Mouse (Mus musculus): Measurements from ENCODE around the gene Lrrc9. TPM values are rescaled to one million over a fixed set of nuclear protein-coding genes. Genes with fewer than 3 reads are reported as not detected.
A peak's percentile ranks its signal among the peaks of the same experiment; 100 is the strongest.

The Lrrc9 gene
- polyA plus RNA-seq, 1 experiment from 2014 or later: 4.8 TPM

DNA sequence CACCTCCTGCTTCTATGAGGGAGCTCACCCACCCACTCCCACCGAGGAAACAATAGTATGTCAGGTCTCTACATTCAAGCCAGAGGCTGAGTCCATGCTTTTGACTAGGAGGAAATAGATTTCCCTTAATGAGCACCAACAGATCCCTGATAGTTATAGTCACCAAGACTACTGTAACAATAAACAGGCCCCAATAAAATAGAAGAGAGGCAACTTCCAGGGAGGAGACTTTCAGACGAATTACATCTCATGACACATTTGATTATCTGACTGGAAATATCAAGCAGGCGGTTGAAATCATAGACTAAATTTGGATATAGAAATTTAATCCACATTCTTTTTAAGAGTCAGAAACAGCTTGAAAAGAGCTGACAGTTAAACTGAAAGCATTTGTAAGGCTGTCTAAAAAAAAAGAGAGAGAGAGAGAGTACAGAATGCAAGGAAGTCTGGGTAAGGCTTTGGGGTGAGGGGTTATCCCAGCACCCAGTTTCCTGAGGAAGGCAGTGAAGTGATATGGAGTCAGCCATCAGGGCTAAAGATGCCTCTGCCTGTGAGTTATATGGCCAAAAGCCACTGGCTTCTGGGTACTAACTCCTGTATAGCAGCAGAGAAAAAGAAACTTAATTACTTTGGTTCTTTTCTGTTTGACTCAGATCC, 49.5 kb downstream of the Lrrc9 start:
- no peak overlapping the region for H3K4me2 ChIP-seq (ENCODE audit: low read length)
- no peak overlapping the region for H3K27ac ChIP-seq (ENCODE audit: low read length)
- no peaks in the 10 kb centered on the region for H3K4me1 ChIP-seq (ENCODE audit: control insufficient read depth, insufficient read depth, low read length)
- no peak overlapping the region for H3K9ac ChIP-seq (ENCODE audit: low read depth, low read length)
- H3K4me3 ChIP-seq (ENCODE audit: low read depth, low read length): no peak overlapping the region
- WGBS: 83% methylated on average over 3 of the region's 3 CpGs
- H3K27me3 ChIP-seq (ENCODE audit: control insufficient read depth, insufficient read depth, low read depth, low read length): no peaks in the 10 kb centered on the region
- ATAC-seq: no peak
- H3K36me3 ChIP-seq (ENCODE audit: control insufficient read depth, insufficient read depth, low read length): no peaks in the 10 kb centered on the region
- no peaks in the 10 kb centered on the region for H3K9me3 ChIP-seq (replicated peaks; ENCODE audit: control insufficient read depth, low read length, poor library complexity, severe bottlenecking)

GRCm38 (mm10) chr12:72496866-72497600, 55.4 kb downstream of the Lrrc9 start:
- Histone ChIP-seq H3K27me3 (ENCODE audit: control insufficient read depth, insufficient read depth, low read depth, low read length) (no peaks in the 10 kb centered on the region), H3K36me3 (ENCODE audit: control insufficient read depth, insufficient read depth, low read length) (no peaks in the 10 kb centered on the region), H3K9ac (ENCODE audit: low read depth, low read length) (no peak overlapping the region), H3K4me3 (ENCODE audit: low read depth, low read length) (no peak overlapping the region), H3K4me2 (ENCODE audit: low read length) (no peak overlapping the region), H3K27ac (ENCODE audit: low read length) (no peak overlapping the region), H3K4me1 (ENCODE audit: control insufficient read depth, insufficient read depth, low read length) (no peaks in the 10 kb centered on the region), H3K9me3 (replicated peaks; ENCODE audit: control insufficient read depth, low read length, poor library complexity, severe bottlenecking) (no peaks in the 10 kb centered on the region)
- no peak for ATAC-seq
- WGBS: 46% methylated on average over 12 of the region's 12 CpGs

DNA sequence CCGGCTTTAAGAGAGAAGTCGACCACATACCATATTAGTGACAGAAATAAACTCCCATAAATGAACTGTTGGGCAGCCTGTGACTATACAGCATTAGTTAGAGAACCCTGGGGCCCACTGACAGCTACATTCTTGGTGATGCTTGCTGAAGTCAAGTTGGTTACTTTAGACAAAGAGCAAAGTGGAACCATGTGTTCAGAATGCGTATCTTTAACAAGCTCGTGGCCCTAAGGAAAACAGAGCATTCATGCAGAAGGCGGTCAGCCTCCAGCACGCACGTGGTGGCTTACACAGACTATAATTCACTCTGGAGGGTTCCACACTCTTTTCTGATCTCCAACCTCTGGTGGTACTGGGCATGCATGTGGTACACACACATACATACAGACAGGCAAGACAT, 67.9 kb downstream of the Lrrc9 start:
- WGBS: 81% methylated on average over 7 of the region's 7 CpGs
- no peak overlapping the region for H3K4me2 ChIP-seq (ENCODE audit: low read length)
- no peaks in the 10 kb centered on the region for H3K36me3 ChIP-seq (ENCODE audit: control insufficient read depth, insufficient read depth, low read length)
- no peaks in the 10 kb centered on the region for H3K27me3 ChIP-seq (ENCODE audit: control insufficient read depth, insufficient read depth, low read depth, low read length)
- no peak overlapping the region for H3K9ac ChIP-seq (ENCODE audit: low read depth, low read length)
- H3K27ac ChIP-seq (ENCODE audit: low read length): no peak overlapping the region
- no peaks in the 10 kb centered on the region for H3K9me3 ChIP-seq (replicated peaks; ENCODE audit: control insufficient read depth, low read length, poor library complexity, severe bottlenecking)
- H3K4me1 ChIP-seq (ENCODE audit: control insufficient read depth, insufficient read depth, low read length): no peaks in the 10 kb centered on the region
- H3K4me3 ChIP-seq (ENCODE audit: low read depth, low read length): no peak overlapping the region
- no peak for ATAC-seq

GRCm38 (mm10) chr12:72515446-72515845, 73.8 kb downstream of the Lrrc9 start:
- H3K36me3 ChIP-seq (ENCODE audit: control insufficient read depth, insufficient read depth, low read length): no peaks in the 10 kb centered on the region
- no peaks in the 10 kb centered on the region for H3K27me3 ChIP-seq (ENCODE audit: control insufficient read depth, insufficient read depth, low read depth, low read length)
- peaks cover 3% of the 10 kb centered on the region; the same call in 1 of the 2 replicates for H3K4me1 ChIP-seq (ENCODE audit: control insufficient read depth, insufficient read depth, low read length)
- H3K4me3 ChIP-seq (ENCODE audit: low read depth, low read length): no peak overlapping the region
- H3K4me2 ChIP-seq (ENCODE audit: low read length): no peak overlapping the region
- H3K27ac ChIP-seq (ENCODE audit: low read length): no peak overlapping the region
- H3K9ac ChIP-seq (ENCODE audit: low read depth, low read length): no peak overlapping the region
- no peak for ATAC-seq
- no peaks in the 10 kb centered on the region for H3K9me3 ChIP-seq (replicated peaks; ENCODE audit: control insufficient read depth, low read length, poor library complexity, severe bottlenecking)
- 51% methylated on average over 3 of the region's 3 CpGs for WGBS

- Histone ChIP-seq H3K4me2 (ENCODE audit: low read length) (peak overlapping the region; percentile 37), H3K9me3 (replicated peaks; ENCODE audit: control insufficient read depth, low read length, poor library complexity, severe bottlenecking) (no peaks in the 10 kb centered on the region), H3K4me1 (ENCODE audit: control insufficient read depth, insufficient read depth, low read length) (peaks cover 3% of the 10 kb centered on the region; the same call in 1 of the 2 replicates), H3K9ac (ENCODE audit: low read depth, low read length) (no peak overlapping the region), H3K27me3 (ENCODE audit: control insufficient read depth, insufficient read depth, low read depth, low read length) (no peaks in the 10 kb centered on the region), H3K36me3 (ENCODE audit: control insufficient read depth, insufficient read depth, low read length) (no peaks in the 10 kb centered on the region), H3K4me3 (ENCODE audit: low read depth, low read length) (no peak overlapping the region), H3K27ac (ENCODE audit: low read length) (no peak overlapping the region)
- WGBS: 34% methylated on average over 12 of the region's 12 CpGs
- no peak for ATAC-seq
Measured at GRCm38 (mm10) chr12:72518114-72518728, 76.6 kb downstream of the Lrrc9 start.

DNA sequence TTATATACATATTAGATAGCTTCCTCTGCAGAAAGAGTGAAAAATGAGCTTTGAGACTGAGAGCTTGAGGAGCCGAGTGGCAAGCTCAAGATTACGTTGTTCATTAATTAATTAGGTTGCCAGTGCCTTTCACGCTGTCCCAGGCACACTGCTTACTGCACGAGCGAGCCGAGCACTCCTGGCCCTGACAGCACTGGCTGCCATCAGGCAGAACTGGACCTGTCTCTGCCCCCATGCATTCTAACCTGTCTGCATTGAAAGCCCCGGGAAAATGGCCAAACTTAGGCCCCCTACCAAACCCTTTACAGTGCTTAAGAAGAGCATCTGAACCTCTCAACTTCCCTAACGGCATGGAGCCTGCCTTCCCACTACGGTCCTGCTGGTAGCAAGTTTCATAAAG, 77.7 kb downstream of the Lrrc9 start:
- H3K9ac ChIP-seq (ENCODE audit: low read depth, low read length): no peak overlapping the region
- H3K27ac ChIP-seq (ENCODE audit: low read length): no peak overlapping the region
- no peak overlapping the region for H3K4me2 ChIP-seq (ENCODE audit: low read length)
- 35% methylated on average over 9 of the region's 9 CpGs for WGBS
- no peaks in the 10 kb centered on the region for H3K36me3 ChIP-seq (ENCODE audit: control insufficient read depth, insufficient read depth, low read length)
- ATAC-seq: no peak
- peaks cover 3% of the 10 kb centered on the region; the same call in 1 of the 2 replicates for H3K4me1 ChIP-seq (ENCODE audit: control insufficient read depth, insufficient read depth, low read length)
- H3K9me3 ChIP-seq (replicated peaks; ENCODE audit: control insufficient read depth, low read length, poor library complexity, severe bottlenecking): no peaks in the 10 kb centered on the region
- no peaks in the 10 kb centered on the region for H3K27me3 ChIP-seq (ENCODE audit: control insufficient read depth, insufficient read depth, low read depth, low read length)
- H3K4me3 ChIP-seq (ENCODE audit: low read depth, low read length): no peak overlapping the region

- 81% methylated on average over 5 of the region's 5 CpGs for WGBS
- H3K9ac ChIP-seq (ENCODE audit: low read depth, low read length): no peak overlapping the region
- no peak overlapping the region for H3K4me3 ChIP-seq (ENCODE audit: low read depth, low read length)
- H3K27ac ChIP-seq (ENCODE audit: low read length): no peak overlapping the region
- H3K4me1 ChIP-seq (ENCODE audit: control insufficient read depth, insufficient read depth, low read length): peaks cover 3% of the 10 kb centered on the region; the same call in 1 of the 2 replicates
- ATAC-seq: no peak
- H3K27me3 ChIP-seq (ENCODE audit: control insufficient read depth, insufficient read depth, low read depth, low read length): no peaks in the 10 kb centered on the region
- no peaks in the 10 kb centered on the region for H3K36me3 ChIP-seq (ENCODE audit: control insufficient read depth, insufficient read depth, low read length)
- no peaks in the 10 kb centered on the region for H3K9me3 ChIP-seq (replicated peaks; ENCODE audit: control insufficient read depth, low read length, poor library complexity, severe bottlenecking)
- no peak overlapping the region for H3K4me2 ChIP-seq (ENCODE audit: low read length)
Measured at GRCm38 (mm10) chr12:72519855-72520254, 78.2 kb downstream of the Lrrc9 start.

DNA sequence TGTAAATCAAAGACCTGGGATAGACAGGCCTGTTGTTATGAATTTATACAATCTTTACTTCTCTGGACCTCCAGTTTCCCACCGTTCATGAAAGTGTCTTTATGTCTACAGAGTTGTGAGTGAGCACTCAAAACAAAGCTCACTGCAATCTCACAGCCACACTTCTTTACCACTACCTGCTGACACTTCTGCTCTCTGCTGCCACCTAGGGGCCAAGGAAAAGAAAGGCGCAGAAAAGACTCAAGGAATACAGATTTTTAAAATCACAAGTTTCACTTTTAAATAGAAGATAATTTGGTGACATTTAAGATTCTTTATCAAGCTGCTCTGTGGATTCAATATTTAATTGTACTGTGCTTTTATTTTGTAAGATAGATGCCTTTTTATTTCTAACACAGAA, 79.0 kb downstream of the Lrrc9 start:
- Histone ChIP-seq H3K4me2 (ENCODE audit: low read length) (no peak overlapping the region), H3K4me3 (ENCODE audit: low read depth, low read length) (no peak overlapping the region), H3K27me3 (ENCODE audit: control insufficient read depth, insufficient read depth, low read depth, low read length) (no peaks in the 10 kb centered on the region), H3K4me1 (ENCODE audit: control insufficient read depth, insufficient read depth, low read length) (peaks cover 3% of the 10 kb centered on the region; the same call in 1 of the 2 replicates), H3K9me3 (replicated peaks; ENCODE audit: control insufficient read depth, low read length, poor library complexity, severe bottlenecking) (no peaks in the 10 kb centered on the region), H3K9ac (ENCODE audit: low read depth, low read length) (no peak overlapping the region), H3K36me3 (ENCODE audit: control insufficient read depth, insufficient read depth, low read length) (no peaks in the 10 kb centered on the region), H3K27ac (ENCODE audit: low read length) (no peak overlapping the region)
- 4% methylated on average over 2 of the region's 2 CpGs for WGBS
- no peak for ATAC-seq

DNA sequence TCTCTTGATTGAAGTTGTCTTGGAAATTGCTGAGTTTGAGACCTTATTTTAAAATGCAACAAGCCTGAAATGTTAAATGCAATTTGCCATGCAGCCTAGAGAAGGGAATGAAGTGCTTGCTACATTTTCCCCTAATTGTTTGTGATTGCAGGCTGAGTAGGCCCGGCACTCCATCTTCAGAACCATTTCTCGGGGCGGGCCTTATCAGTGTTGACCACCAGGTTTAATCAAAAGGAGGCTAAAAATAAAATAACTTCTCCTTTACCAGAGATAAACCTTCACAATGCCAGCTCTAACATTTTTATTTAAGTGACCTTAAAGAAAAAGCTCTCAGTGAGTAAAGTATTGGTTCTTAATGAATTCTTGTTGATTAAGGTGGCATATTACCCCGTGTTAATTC, 83.9 kb downstream of the Lrrc9 start:
- Histone ChIP-seq H3K27me3 (ENCODE audit: control insufficient read depth, insufficient read depth, low read depth, low read length) (no peaks in the 10 kb centered on the region), H3K4me2 (ENCODE audit: low read length) (no peak overlapping the region), H3K9me3 (replicated peaks; ENCODE audit: control insufficient read depth, low read length, poor library complexity, severe bottlenecking) (no peaks in the 10 kb centered on the region), H3K36me3 (ENCODE audit: control insufficient read depth, insufficient read depth, low read length) (no peaks in the 10 kb centered on the region), H3K9ac (ENCODE audit: low read depth, low read length) (no peak overlapping the region), H3K4me3 (ENCODE audit: low read depth, low read length) (no peak overlapping the region), H3K27ac (ENCODE audit: low read length) (no peak overlapping the region), H3K4me1 (ENCODE audit: control insufficient read depth, insufficient read depth, low read length) (no peaks in the 10 kb centered on the region)
- 73% methylated on average over 4 of the region's 4 CpGs for WGBS
- ATAC-seq: no peak

All from midbrain, embryonic 16.5 days (tissue).